Mouse (Mus musculus): ENCODE data around the gene Hoxb5. TPM values are rescaled to one million over a fixed set of nuclear protein-coding genes. Genes with fewer than 3 reads are reported as not detected.

Gene Hoxb5
- 0.97 and 1.5 TPM in 2 replicates for polyA plus RNA-seq (2015; fragmentation: Nextera tagmentation; extraction: Ambion mirVana)

DNA sequence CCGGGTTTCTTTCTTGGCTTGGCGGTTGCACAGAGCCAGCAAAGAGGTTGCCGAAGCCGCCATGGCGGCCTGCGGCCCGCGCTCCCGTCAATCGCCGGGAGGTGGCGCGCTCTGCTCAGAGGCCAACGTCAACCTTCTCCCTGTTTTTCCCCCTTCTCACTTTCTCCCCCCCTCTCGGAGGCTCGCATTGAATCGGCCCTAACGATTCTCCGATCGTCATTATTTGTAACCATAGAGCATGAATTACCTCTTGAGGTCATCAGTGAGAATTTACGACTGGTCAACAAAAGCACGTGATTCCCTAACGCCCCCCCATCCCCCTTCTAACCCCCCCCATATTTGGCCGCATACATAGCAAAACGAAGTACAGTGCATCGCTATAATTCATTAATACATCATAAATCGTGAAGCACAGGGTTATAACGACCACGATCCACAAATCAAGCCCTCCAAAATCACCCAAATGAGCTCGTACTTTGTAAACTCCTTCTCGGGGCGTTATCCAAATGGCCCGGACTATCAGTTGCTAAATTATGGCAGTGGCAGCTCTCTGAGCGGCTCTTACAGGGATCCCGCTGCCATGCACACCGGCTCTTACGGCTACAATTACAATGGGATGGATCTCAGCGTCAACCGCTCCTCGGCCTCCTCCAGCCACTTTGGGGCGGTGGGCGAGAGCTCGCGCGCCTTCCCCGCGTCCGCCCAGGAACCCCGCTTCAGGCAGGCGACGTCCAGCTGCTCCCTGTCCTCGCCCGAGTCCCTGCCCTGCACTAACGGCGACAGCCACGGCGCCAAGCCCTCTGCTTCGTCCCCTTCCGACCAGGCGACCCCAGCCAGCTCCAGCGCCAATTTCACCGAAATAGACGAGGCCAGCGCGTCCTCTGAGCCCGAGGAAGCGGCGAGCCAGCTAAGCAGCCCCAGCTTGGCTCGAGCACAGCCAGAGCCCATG, at the start of gene Hoxb5:
TSS of gene Hoxb5 (plus strand) at position 186 of the 949 bp plus-strand sequence.
- Histone ChIP-seq H3K4me2 (replicated peaks) (peak within 1 kb of the TSS; percentile 52), H3K4me3 (peak within 1 kb of the TSS; percentile 24), H3K4me1 (peaks cover 19% of the 10 kb centered on the region), H3K9ac (peak within 1 kb of the TSS; percentile 43), H3K36me3 (no peaks in the 10 kb centered on the region), H3K27ac (no peak within 1 kb of the TSS), H3K27me3 (peaks cover 100% of the 10 kb centered on the region), H3K9me3 (no peaks in the 10 kb centered on the region)
- WGBS = under 1% methylated on average over 69 of the region's 69 CpGs
- ATAC-seq (ENCODE audit: low FRiP score, low read depth) = no peak

DNA sequence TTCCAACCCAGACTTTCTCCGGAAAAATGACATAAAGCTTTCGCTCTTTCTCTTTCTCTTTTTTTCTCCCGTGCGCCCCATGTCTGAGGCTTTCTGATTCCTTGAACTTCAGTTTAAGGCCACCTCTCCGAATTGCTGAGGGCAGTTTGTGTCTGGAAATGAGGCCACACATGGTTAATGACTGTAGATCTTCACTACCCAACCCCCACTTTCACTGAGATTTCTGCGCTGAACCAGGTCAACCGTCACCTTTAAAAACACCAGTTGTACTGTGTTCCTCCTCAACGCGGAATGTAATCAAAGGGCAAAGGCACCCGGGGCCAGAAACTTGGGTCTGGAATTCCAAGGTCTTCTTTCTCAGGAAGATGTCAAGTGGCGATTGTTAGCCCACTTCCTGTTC, 48.9 kb upstream of the Hoxb5 start:
- 2% methylated on average over 11 of the region's 11 CpGs for WGBS
- peak overlapping the region; percentile 30 for H3K4me2 ChIP-seq (replicated peaks)
- H3K4me3 ChIP-seq = peak overlapping the region; percentile 7; the same call in 1 of the 2 replicates
- H3K27ac ChIP-seq = no peak overlapping the region
- H3K27me3 ChIP-seq = peaks cover 99% of the 10 kb centered on the region
- H3K9me3 ChIP-seq = no peaks in the 10 kb centered on the region
- no peak for ATAC-seq (ENCODE audit: low FRiP score, low read depth)
- no peak overlapping the region for H3K9ac ChIP-seq
- peaks cover 16% of the 10 kb centered on the region; the same call in 1 of the 2 replicates for H3K4me1 ChIP-seq
- no peaks in the 10 kb centered on the region for H3K36me3 ChIP-seq

DNA sequence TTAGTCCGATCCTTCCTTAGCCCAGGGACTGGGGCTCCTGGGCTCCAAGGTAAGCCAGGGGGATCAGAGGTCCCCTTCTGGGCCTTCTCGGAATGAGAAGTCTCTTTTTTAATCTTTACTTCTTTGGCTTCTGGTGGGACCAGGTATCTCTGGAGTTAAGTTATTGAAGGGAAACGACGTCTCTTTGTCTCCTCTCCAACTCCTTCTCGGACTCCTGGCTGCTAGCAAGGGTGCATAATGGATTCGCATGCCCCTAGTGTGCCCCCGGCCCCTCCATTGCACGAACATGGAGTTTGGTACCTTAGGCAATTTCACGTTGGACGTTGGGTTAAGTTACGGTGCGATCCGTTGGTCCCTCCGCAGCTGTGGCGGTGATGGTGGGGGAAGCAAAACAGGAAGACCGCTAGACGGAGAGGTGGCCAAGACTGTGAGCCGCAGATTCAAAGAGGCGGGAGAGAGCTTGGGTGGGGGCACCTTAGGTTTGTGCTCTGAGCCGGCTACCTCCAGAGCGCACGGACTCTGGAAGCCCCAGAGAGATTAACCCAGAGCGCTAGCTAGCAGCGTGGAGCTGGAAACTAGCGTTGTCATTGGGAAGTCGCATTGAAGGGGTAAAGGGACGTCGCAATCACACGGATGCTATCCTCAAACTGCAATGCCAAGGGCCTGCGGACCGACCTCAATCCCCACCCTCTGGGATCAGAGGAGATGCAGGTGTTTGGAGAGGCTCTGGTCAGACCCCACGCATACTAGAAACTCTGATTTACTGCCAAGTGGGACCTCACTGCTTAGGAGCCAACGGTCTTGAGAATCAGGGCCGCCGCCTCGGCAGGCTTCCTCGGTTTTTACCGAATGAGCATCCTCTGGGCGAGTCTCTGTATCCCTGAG, 47.8 kb upstream of the Hoxb5 start:
- H3K27ac ChIP-seq = no peak overlapping the region
- H3K4me3 ChIP-seq = peak overlapping the region; percentile 14; the same call in 1 of the 2 replicates
- no peaks in the 10 kb centered on the region for H3K9me3 ChIP-seq
- H3K27me3 ChIP-seq = peaks cover 99% of the 10 kb centered on the region
- peaks cover 22% of the 10 kb centered on the region; the same call in 1 of the 2 replicates for H3K4me1 ChIP-seq
- 4% methylated on average over 39 of the region's 39 CpGs for WGBS
- H3K4me2 ChIP-seq (replicated peaks) = peak overlapping the region; percentile 43
- ATAC-seq (ENCODE audit: low FRiP score, low read depth) = no peak
- no peaks in the 10 kb centered on the region for H3K36me3 ChIP-seq
- H3K9ac ChIP-seq = no peak overlapping the region

DNA sequence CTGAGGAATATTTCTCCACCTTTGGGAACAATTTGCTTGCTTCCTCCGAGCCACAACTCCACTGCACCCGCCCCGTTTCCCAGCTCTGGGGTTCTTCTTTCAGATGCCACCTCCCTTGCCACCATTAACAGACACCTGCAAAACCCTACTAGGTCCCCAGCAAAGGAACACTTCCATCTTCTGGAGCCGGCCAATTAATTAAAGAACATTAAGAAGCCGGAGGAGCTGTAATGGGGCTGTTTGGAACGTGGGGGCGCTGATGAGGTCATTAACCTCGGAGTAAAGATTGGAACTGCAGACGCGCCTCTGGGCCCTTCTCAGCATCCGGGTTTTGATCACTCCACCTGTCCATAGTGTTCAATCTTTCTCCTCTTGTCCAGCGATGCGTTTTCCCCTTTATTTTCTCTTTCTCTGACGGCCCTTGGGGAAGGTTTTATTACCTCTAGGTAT, 47.1 kb upstream of the Hoxb5 start:
- Histone ChIP-seq H3K4me1 (peaks cover 23% of the 10 kb centered on the region; the same call in 1 of the 2 replicates), H3K4me3 (no peak overlapping the region), H3K4me2 (replicated peaks) (no peak overlapping the region), H3K36me3 (no peaks in the 10 kb centered on the region), H3K9me3 (no peaks in the 10 kb centered on the region), H3K27ac (no peak overlapping the region), H3K27me3 (peaks cover 99% of the 10 kb centered on the region), H3K9ac (no peak overlapping the region)
- ATAC-seq (ENCODE audit: low FRiP score, low read depth) = no peak
- 5% methylated on average over 14 of the region's 14 CpGs for WGBS

DNA sequence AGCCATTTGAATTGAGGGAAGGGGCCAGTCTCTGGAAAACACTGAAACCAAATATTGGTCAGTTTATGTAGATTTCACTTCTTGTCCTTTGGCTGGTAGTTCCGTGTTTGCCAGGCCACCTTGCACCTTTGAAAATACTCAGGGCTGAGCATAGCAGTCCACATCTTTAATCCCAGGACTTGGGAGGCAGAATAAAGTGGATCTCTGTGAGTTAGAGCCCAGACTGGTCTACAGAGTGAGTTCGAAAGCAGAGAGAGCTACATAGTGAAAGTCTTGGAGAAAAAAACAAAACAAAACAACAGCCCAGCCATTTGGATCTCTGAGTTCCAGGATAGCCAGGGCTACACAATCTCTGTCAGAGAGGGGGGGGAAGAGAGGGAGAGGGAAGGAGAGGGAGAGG, 46.0 kb upstream of the Hoxb5 start:
- H3K4me3 ChIP-seq = no peak overlapping the region
- no peaks in the 10 kb centered on the region for H3K36me3 ChIP-seq
- peaks cover 100% of the 10 kb centered on the region for H3K27me3 ChIP-seq
- H3K27ac ChIP-seq = no peak overlapping the region
- peaks cover 21% of the 10 kb centered on the region for H3K4me1 ChIP-seq
- no peak for ATAC-seq (ENCODE audit: low FRiP score, low read depth)
- H3K4me2 ChIP-seq (replicated peaks) = no peak overlapping the region
- H3K9me3 ChIP-seq = no peaks in the 10 kb centered on the region
- 26% methylated on average over 2 of the region's 2 CpGs for WGBS
- no peak overlapping the region for H3K9ac ChIP-seq

DNA sequence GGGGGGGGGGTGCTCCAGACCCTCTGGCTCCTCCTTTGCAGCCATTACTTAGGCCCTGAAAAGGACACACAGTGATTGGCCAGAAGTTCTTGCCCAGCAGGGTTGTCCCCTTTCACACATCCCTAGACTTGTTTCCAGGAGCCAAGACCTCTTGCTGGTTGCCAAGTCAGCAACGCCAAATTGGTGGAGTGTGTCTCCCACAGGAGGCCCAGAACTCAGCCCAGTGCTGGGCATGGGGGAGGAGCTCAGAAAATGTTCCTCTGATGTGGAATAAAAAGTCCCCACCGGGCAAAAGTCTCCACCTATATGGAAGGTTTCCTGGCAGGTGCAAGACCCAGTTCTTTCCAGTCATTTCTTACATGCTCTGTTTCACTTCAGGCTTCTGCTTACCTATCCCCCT, 44.1 kb upstream of the Hoxb5 start:
- Histone ChIP-seq H3K4me1 (peaks cover 21% of the 10 kb centered on the region), H3K9me3 (no peaks in the 10 kb centered on the region), H3K9ac (no peak overlapping the region), H3K27me3 (peaks cover 100% of the 10 kb centered on the region), H3K36me3 (no peaks in the 10 kb centered on the region), H3K27ac (no peak overlapping the region), H3K4me3 (no peak overlapping the region), H3K4me2 (replicated peaks) (no peak overlapping the region)
- no peak for ATAC-seq (ENCODE audit: low FRiP score, low read depth)
- WGBS = 13% methylated on average over 2 of the region's 2 CpGs

DNA sequence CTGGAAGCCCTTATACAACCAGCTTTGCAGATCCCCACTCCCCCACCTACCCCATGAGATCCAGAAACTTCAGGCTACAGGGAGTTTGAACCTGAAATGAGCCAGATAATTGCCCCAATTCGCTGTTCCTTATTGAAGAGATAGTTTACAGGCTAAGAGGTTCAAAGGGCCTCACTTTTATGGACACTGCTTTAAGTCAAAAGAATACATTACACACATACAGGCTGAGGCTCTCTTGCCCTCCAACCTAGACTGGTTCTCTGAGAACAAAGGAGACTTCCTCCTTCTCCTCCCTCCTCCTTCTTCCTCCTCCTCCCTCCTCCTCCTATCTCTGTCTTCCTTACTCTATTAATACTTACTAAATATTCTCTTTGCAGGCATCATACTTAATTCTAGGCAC, 43.6 kb upstream of the Hoxb5 start:
- no peak overlapping the region for H3K27ac ChIP-seq
- no peaks in the 10 kb centered on the region for H3K9me3 ChIP-seq
- H3K4me2 ChIP-seq (replicated peaks) = no peak overlapping the region
- no peaks in the 10 kb centered on the region for H3K36me3 ChIP-seq
- no peak overlapping the region for H3K9ac ChIP-seq
- H3K27me3 ChIP-seq = peaks cover 100% of the 10 kb centered on the region
- ATAC-seq (ENCODE audit: low FRiP score, low read depth) = no peak
- no peak overlapping the region for H3K4me3 ChIP-seq
- WGBS = 4% methylated on average over 1 of the region's 1 CpGs
- peaks cover 21% of the 10 kb centered on the region for H3K4me1 ChIP-seq

DNA sequence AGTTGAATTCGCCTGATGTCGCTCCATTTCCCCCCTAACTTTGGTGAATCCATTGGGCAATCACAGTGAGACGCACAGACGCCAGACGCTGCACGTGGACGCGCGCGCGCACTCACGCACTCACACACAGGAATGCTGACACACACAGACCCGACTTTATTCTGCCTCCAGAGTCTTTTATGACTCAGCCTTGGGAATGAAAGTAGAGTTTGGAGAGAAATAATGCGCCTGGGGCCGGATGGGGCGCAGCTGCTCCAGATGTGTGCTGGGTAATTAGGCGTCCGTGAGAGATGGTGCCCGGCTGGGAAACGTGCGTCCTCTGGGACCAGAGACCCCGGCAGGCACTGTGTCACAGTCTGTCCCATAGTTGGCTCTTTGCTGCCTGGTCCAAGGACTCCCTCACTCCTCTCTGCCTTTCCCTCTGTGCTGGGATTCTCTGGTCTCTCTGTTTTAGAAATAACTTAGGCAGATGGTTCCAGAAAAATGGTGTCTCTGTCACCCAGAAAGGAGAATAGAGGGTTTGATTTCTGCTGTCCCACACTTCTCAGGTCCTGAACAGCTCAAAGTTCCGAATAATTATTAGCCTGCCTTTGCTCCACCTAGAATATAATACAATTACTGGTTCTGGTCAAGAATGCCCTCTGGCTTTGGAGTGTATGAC, 42.7 kb upstream of the Hoxb5 start:
- H3K4me1 ChIP-seq = peaks cover 17% of the 10 kb centered on the region
- no peaks in the 10 kb centered on the region for H3K36me3 ChIP-seq
- no peak for ATAC-seq (ENCODE audit: low FRiP score, low read depth)
- WGBS = under 1% methylated on average over 23 of the region's 23 CpGs
- no peak overlapping the region for H3K27ac ChIP-seq
- H3K9ac ChIP-seq = no peak overlapping the region
- H3K4me3 ChIP-seq = 0 out of 2 replicates have a peak overlapping the region, but pooled peaks have one; percentile 6
- H3K9me3 ChIP-seq = no peaks in the 10 kb centered on the region
- H3K4me2 ChIP-seq (replicated peaks) = peak overlapping the region; percentile 41
- H3K27me3 ChIP-seq = peaks cover 100% of the 10 kb centered on the region

DNA sequence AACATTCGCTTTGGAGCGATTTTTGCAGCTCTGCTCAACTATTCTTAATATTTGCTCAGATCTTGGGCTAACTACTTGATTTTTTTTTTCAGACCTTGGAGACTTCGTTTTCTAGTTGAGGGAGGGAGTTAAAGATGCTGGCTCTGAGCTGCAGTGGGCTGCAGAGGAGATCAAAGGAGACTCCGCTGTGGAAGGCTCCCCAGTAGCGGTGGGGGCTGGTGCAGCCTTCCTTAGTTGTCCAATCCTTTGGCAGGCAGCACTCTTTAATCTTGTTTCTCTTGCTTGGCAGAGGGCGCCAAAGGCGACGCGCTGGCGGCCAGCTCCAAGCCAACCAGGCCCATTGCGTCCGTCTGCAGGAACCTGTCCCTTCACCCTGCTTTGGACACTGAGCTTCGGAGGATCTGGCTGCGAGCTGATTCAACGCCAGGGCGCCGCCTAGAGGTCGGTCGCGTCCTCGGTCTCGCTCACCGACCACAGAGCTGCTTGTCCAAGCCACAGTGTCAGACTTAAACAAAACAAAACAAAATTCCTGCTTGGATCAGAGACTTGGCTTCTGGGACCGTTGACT, 41.7 kb upstream of the Hoxb5 start:
- H3K36me3 ChIP-seq = no peaks in the 10 kb centered on the region
- peaks cover 100% of the 10 kb centered on the region for H3K27me3 ChIP-seq
- 2% methylated on average over 24 of the region's 24 CpGs for WGBS
- H3K4me1 ChIP-seq = peaks cover 20% of the 10 kb centered on the region
- no peak overlapping the region for H3K27ac ChIP-seq
- ATAC-seq (ENCODE audit: low FRiP score, low read depth) = no peak
- no peak overlapping the region for H3K9ac ChIP-seq
- H3K4me2 ChIP-seq (replicated peaks) = 0 out of 2 replicates have a peak overlapping the region, but pooled peaks have one; percentile 14
- H3K9me3 ChIP-seq = no peaks in the 10 kb centered on the region
- H3K4me3 ChIP-seq = peak overlapping the region; percentile 3; the same call in 1 of the 2 replicates

DNA sequence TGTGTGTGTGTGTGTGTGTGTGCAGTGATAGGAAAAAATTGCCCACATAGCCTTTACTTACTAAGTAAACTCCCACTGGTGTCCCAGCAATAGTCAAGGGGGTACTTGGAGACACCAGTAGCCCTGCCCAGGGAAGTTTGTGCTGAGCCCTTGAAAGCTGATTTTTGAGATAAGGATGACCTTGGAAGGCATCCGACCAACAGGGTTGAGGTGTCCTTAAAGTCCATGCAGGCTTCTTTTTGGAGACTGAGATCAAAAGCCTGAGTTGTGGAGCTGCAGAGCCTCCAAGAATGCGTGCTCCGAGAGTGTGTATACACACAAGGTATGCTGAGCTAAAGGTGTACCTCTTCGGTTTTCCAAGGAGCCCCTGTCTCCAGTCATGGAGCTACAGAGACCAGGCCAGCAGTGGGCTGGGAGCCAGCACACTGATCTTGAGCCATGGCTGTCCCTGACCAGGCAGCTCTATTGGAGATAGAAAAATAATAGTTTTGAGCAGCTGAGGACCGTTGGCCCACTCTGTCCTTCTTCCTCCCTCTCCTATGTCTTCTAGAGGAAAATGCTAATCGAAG, 40.8 kb upstream of the Hoxb5 start:
- H3K27me3 ChIP-seq = peaks cover 100% of the 10 kb centered on the region
- H3K9ac ChIP-seq = no peak overlapping the region
- H3K9me3 ChIP-seq = no peaks in the 10 kb centered on the region
- WGBS = 24% methylated on average over 6 of the region's 6 CpGs
- no peak for ATAC-seq (ENCODE audit: low FRiP score, low read depth)
- no peak overlapping the region for H3K27ac ChIP-seq
- no peak overlapping the region for H3K4me2 ChIP-seq (replicated peaks)
- no peak overlapping the region for H3K4me3 ChIP-seq
- no peaks in the 10 kb centered on the region for H3K36me3 ChIP-seq
- peaks cover 20% of the 10 kb centered on the region for H3K4me1 ChIP-seq
